In the genomic region with DNA sequence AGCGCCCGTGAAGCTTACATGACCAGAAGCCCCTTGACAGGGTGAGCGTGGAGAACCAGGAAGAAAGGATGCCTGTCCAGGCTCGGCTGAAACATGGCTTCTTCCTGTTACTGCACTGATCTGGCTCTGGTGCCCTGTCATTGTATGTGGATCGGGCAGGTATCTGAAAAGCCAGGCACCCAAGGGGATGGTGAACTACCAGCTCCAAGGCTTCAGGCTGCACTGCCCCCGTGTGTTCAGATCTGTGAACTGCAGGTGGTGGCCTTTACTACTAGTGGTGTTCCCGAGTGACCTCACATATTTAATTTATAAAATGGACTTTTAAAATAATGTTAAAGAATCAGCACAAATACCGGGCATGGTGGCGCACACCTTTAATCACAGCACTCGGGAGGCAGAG, we compare ENCODE assay signal across 8 mouse cellular contexts.
DNase-seq lines count a peak whose midpoint lies in the region; ATAC-seq lines count a peak whose summit lies in the region.

No protein-coding gene starts in this region.

- DNase-seq in heart, postnatal 14 days: peak; percentile 55 to 72
- DNase-seq in heart, adult 9 months (ENCODE audit: low spot score in 2 of 2): no peak
- DNase-seq in B cell, adult 2 months: peak; percentile 72 to 73
- peak; percentile 81 for DNase-seq in R1 (ENCODE audit: low read depth, low spot score)
- DNase-seq in kidney, postnatal 36 days: peak; percentile 48 to 77
- DNase-seq in ovary, postnatal 10 days (ENCODE audit: low spot score): no peak

- ATAC-seq in common myeloid progenitor, adult 5-6 weeks (replicated peaks; ENCODE audit: low read depth, poor library complexity, severe bottlenecking): peak; percentile 74
- ATAC-seq in megakaryocyte-erythroid progenitor cell, adult 5-6 weeks (replicated peaks; ENCODE audit: low FRiP score, low TSS enrichment, poor library complexity, severe bottlenecking): peak; percentile 64

- intact Hi-C loops in heart, postnatal 14 days (cut with DNase I): loop anchor here (1.0 kb wide), 1 partner anchor 40 kb away; no protein-coding TSS in a partner anchor

Comparison
In these comparisons a context has a peak if more than half of its experiments do, and no peak if none do; other contexts are left out.
1. DNase-seq: peak in heart, postnatal 14 days (2 of 2), B cell, adult 2 months (2 of 2), R1 (single experiment) and kidney, postnatal 36 days (2 of 2); none in heart, adult 9 months (0 of 2) and ovary, postnatal 10 days (single experiment).